Mouse (Mus musculus) bone marrow, adult 2 months (tissue): Measurements from ENCODE around the gene Hephl1. TPM values are rescaled to one million over a fixed set of nuclear protein-coding genes. Genes with fewer than 3 reads are reported as not detected.
"Not testable (repeated sequence)": the region's sequence is repeated elsewhere in the genome, so short reads cannot be mapped to it uniquely, and the experiment has no call there.

Experiments
- H3K27ac ChIP-seq: fragments of 200-500 bp; 2 replicates; pipeline ENCODE4 v1.5.1; 2012; ENCODE audit warnings: low read depth, mild to moderate bottlenecking, control low read depth, inconsistent platforms, low read length; ENCODE audit not compliant: control insufficient read depth, poor library complexity, insufficient read depth
- H3K4me1 ChIP-seq: fragments of 200-500 bp; 2 replicates; pipeline ENCODE4 v1.6.1; 2011; ENCODE audit warnings: low read length; ENCODE audit not compliant: control insufficient read depth, insufficient read depth
- H3K4me3 ChIP-seq: fragments of 200-500 bp; replicated peaks from 2 replicates; pipeline ENCODE3; 2011; ENCODE audit warnings: mild to moderate bottlenecking, low read depth, low read length, control low read depth; ENCODE audit not compliant: control insufficient read depth
- CTCF ChIP-seq: fragments of 200-500 bp; IDR thresholded peaks from 2 replicates; pipeline ENCODE4 v1.5.1; 2011; ENCODE audit warnings: low read length, control low read depth; ENCODE audit not compliant: control insufficient read depth, insufficient read depth
- POLR2A ChIP-seq: fragments of 200-500 bp; IDR thresholded peaks from 2 replicates; pipeline ENCODE4 v1.6.1; 2011; ENCODE audit warnings: low read depth, mild to moderate bottlenecking, control low read depth, low read length, borderline replicate concordance; ENCODE audit not compliant: control insufficient read depth
- WGBS: fragments of 180-500 bp; shearing (Covaris S2); methylation state at CpG from one replicate; pipeline ENCODE4 v1.1.7; 2018; 5-methylcytosine and 5-hydroxymethylcytosine counted together
- polyA plus RNA-seq: library from polyadenylated mRNA; stranded (reverse); fragments of >200 nt; gene quantifications from 2 replicates; pipeline ENCODE4 v1.2.4, GENCODE M21; 2011; ENCODE audit warnings: low replicate concordance; ENCODE audit not compliant: missing spikeins, insufficient read depth, insufficient read length

The Hephl1 gene
- polyA plus RNA-seq, 1 experiment = not detected

- 66% methylated on average over 2 of the region's 2 CpGs for WGBS
- Histone ChIP-seq H3K4me3 (no peak overlapping the region), H3K27ac (no peak overlapping the region), H3K4me1 (no peaks in the 10 kb centered on the region)
- TF ChIP-seq POLR2A (no peak), CTCF (no peak)
Measured at GRCm38 (mm10) chr9:15116165-15116564, 4.3 kb upstream of the Hephl1 start.

- WGBS = 77% methylated on average over 6 of the region's 6 CpGs
- Histone ChIP-seq H3K4me3 (no peak overlapping the region), H3K4me1 (no peaks in the 10 kb centered on the region), H3K27ac (no peak overlapping the region)
- no peak for TF ChIP-seq POLR2A
- TF ChIP-seq CTCF = no peak
Measured at GRCm38 (mm10) chr9:15114102-15114501, 2.2 kb upstream of the Hephl1 start.

GRCm38 (mm10) chr9:15108101-15108500 lies 3.8 kb downstream of the Hephl1 start:
- 83% methylated on average over 9 of the region's 9 CpGs for WGBS
- Histone ChIP-seq H3K4me3 (no peak overlapping the region), H3K4me1 (no peaks in the 10 kb centered on the region), H3K27ac (no peak overlapping the region)
- no peak for TF ChIP-seq POLR2A
- TF ChIP-seq CTCF = no peak

GRCm38 (mm10) chr9:15105136-15105535 lies 6.8 kb downstream of the Hephl1 start:
- Histone ChIP-seq H3K4me3 (no peak overlapping the region), H3K27ac (no peak overlapping the region), H3K4me1 (no peaks in the 10 kb centered on the region)
- 80% methylated on average over 4 of the region's 4 CpGs for WGBS
- no peak for TF ChIP-seq CTCF
- no peak for TF ChIP-seq POLR2A

GRCm38 (mm10) chr9:15103579-15104300 lies 8.2 kb downstream of the Hephl1 start:
- Histone ChIP-seq H3K27ac (no peak overlapping the region), H3K4me1 (no peaks in the 10 kb centered on the region; the same call in 1 of the 2 replicates), H3K4me3 (no peak overlapping the region)
- WGBS = 51% methylated on average over 11 of the region's 11 CpGs
- TF ChIP-seq CTCF = no peak
- no peak for TF ChIP-seq POLR2A

GRCm38 (mm10) chr9:15101531-15102161 lies 10.3 kb downstream of the Hephl1 start:
- H3K27ac ChIP-seq = no peak overlapping the region
- TF ChIP-seq POLR2A (no peak), CTCF (no peak)
- H3K4me3 ChIP-seq = no peak overlapping the region
- H3K4me1 ChIP-seq = no peaks in the 10 kb centered on the region; the same call in 1 of the 2 replicates
- 77% methylated on average over 7 of the region's 7 CpGs for WGBS

- H3K27ac ChIP-seq, H3K4me1 ChIP-seq, H3K4me3 ChIP-seq: not testable (repeated sequence)
- 79% methylated on average over 7 of the region's 7 CpGs for WGBS
Measured at GRCm38 (mm10) chr9:15098421-15098820, 13.5 kb downstream of the Hephl1 start.

DNA sequence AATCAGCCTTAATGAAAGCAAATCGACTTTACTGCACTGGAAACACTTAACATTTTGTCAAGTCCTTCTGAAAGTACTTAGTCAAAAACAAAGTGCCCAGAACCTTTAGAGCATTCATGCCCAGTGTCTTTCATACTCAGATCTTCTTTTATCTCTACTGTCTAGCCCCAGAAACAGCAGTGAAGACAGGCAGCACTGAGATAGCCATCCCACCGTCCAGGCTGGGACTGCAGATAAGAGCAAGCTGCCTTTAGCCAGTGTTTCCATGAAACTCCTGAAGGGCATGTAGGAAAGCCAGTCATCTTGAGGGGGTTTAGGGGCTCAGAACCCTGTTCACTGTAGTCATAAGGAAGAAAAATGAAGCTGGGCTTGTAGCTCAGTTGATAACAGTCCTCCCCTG lies 14.7 kb downstream of the Hephl1 start:
- Histone ChIP-seq H3K4me1 (no peaks in the 10 kb centered on the region; the same call in 1 of the 2 replicates), H3K27ac (no peak overlapping the region), H3K4me3 (no peak overlapping the region)
- TF ChIP-seq POLR2A (no peak), CTCF (no peak)
- 58% methylated on average over 2 of the region's 2 CpGs for WGBS
